Mouse (Mus musculus) neural tube, embryonic 15.5 days (tissue): Measurements from ENCODE around the gene Polh. TPM values are rescaled to one million over a fixed set of nuclear protein-coding genes. Genes with fewer than 3 reads are reported as not detected.

Source experiments
- ATAC-seq: fragments of 200-750 bp; cut with Nextera tagmentation; 2 replicates; pipeline ENCODE4 v1.8.0; 2017; ENCODE audit warnings: mild to moderate bottlenecking, moderate TSS enrichment, moderate library complexity; ENCODE audit not compliant: low FRiP score
- H3K27ac ChIP-seq: fragments of 300-500 bp; sonication (generic); replicated peaks from 2 replicates; pipeline ENCODE4 v1.5.1; 2015; ENCODE audit warnings: mild to moderate bottlenecking, inconsistent platforms
- H3K27me3 ChIP-seq: fragments of 300-500 bp; sonication (generic); replicated peaks from 2 replicates; pipeline ENCODE4 v1.6.1; 2015; ENCODE audit warnings: inconsistent platforms
- H3K36me3 ChIP-seq: fragments of 300-500 bp; sonication (generic); 2 replicates; pipeline ENCODE4 v1.6.1; 2015; ENCODE audit warnings: inconsistent platforms
- H3K4me1 ChIP-seq: fragments of 300-500 bp; sonication (generic); 2 replicates; pipeline ENCODE4 v1.6.1; 2015; ENCODE audit warnings: inconsistent platforms
- H3K4me2 ChIP-seq: fragments of 300-500 bp; sonication (generic); 2 replicates; pipeline ENCODE4 v1.6.1; 2015; ENCODE audit warnings: inconsistent platforms, mild to moderate bottlenecking, moderate library complexity
- H3K4me3 ChIP-seq: fragments of 300-500 bp; sonication (generic); replicated peaks from 2 replicates; pipeline ENCODE4 v1.5.1; 2015; ENCODE audit warnings: mild to moderate bottlenecking, inconsistent platforms
- H3K9ac ChIP-seq: fragments of 300-500 bp; sonication (generic); replicated peaks from 2 replicates; pipeline ENCODE4 v1.6.1; 2015; ENCODE audit warnings: mild to moderate bottlenecking, inconsistent platforms
- H3K9me3 ChIP-seq: fragments of 300-500 bp; sonication (generic); replicated peaks from 2 replicates; pipeline ENCODE4 v1.6.1; 2016; ENCODE audit warnings: inconsistent platforms
- WGBS: fragments of 180-500 bp; shearing (Covaris S2); methylation state at CpG from one replicate; pipeline ENCODE4 v1.1.7; 2015; ENCODE audit warnings: mixed read lengths; 5-methylcytosine and 5-hydroxymethylcytosine counted together
- polyA plus RNA-seq: library from polyadenylated mRNA; unstranded; fragments of >200 nt; fragmentation: Nextera tagmentation; extraction: Ambion mirVana; gene quantifications from 2 replicates; pipeline ENCODE4 v1.2.1, GENCODE M21; 2015

Polh gene
- polyA plus RNA-seq: 7.9 and 8.8 TPM in 2 replicates

DNA sequence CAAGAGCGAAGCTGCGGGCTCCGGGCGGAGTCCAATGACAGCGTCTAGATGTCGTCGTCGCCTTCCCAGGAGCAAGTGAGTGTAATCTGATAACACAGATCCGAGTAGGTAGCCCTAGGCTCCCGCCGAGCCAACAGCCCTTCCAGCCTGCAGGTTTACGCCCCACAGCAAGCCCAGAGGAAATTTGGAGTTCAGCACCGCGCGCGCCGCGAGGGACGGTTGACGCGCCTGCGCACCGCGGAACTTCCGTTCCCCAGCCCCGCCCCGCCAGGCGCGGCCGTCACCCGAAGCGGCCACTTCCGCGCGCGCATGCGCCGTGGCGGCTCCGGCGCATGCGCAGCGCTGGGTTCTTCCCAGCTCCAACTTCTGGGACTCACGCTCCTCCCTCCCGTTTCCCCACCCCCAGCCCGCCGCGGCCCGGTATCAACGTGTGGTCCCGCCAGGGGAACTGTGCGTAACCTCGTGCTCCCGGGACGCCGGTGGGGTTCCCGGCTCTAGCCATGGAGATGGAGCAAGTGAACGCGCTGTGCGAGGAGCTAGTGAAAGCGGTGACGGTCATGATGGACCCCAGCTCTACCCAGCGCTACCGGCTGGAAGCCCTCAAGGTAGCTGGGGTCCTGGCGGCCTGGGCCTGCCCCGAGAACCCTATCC lies at the start of gene Polh, which contains the start of gene Xpo5:
Gene Polh, minus strand, starts transcription at position 225 of the 651 bp plus-strand sequence.
Gene Xpo5, plus strand, starts transcription at position 362 of the 651 bp plus-strand sequence.
- ATAC-seq: peak; percentile 97
- H3K36me3 ChIP-seq: peaks cover 36% of the 10 kb centered on the region
- H3K4me1 ChIP-seq: peaks cover 37% of the 10 kb centered on the region
- peak within 1 kb of the TSS; percentile 82 for H3K27ac ChIP-seq
- H3K4me2 ChIP-seq: peak within 1 kb of the TSS; percentile 88
- H3K9me3 ChIP-seq: no peaks in the 10 kb centered on the region
- peak within 1 kb of the TSS; percentile 87 for H3K4me3 ChIP-seq
- no peaks in the 10 kb centered on the region for H3K27me3 ChIP-seq
- peak within 1 kb of the TSS; percentile 90 for H3K9ac ChIP-seq
- WGBS: under 1% methylated on average over 66 of the region's 66 CpGs

DNA sequence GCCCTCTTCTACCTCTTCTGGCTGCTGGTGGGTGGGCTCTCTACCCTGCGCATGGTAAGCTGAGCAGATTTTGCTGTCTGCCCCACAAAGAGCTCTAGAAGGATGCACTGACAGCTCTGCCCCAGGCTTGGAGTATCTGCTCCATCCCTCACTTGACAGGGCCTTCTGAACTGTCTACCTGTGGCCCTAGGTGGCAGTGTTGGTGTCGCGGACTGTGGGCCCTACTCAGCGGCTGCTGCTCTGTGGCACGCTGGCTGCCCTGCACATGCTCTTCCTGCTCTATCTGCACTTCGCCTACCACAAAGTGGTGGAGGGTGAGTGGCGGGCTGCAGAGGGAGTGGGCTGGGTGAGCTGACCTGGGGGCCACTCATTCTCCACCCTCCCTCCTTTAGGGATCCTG lies 48.7 kb upstream of the Polh start:
- no peaks in the 10 kb centered on the region for H3K27me3 ChIP-seq
- 89% methylated on average over 7 of the region's 7 CpGs for WGBS
- peaks cover 40% of the 10 kb centered on the region for H3K36me3 ChIP-seq
- H3K9me3 ChIP-seq: no peaks in the 10 kb centered on the region
- no peak overlapping the region for H3K4me3 ChIP-seq
- H3K4me1 ChIP-seq: peaks cover 56% of the 10 kb centered on the region
- no peak for ATAC-seq
- H3K27ac ChIP-seq: no peak overlapping the region
- no peak overlapping the region for H3K9ac ChIP-seq
- no peak overlapping the region for H3K4me2 ChIP-seq

DNA sequence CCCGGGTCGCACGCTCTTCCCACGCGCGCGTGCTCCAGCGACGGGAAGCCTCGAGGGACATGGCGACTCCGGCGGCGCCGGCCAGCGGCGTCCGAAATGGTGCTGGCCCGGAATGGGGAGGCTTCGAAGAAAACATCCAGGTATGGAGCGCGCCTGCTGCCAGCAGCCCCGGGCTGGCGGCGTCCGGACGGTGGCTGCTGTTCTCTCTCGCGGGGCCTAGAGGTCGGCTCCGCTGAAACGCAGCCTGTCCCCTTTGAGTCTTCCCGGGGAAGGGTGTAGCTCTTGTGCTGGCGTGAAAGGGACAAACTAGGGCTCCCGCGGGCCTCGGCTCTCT lies 45.7 kb upstream of the Polh start:
- peak; percentile 43 for ATAC-seq
- H3K36me3 ChIP-seq: peaks cover 69% of the 10 kb centered on the region

DNA sequence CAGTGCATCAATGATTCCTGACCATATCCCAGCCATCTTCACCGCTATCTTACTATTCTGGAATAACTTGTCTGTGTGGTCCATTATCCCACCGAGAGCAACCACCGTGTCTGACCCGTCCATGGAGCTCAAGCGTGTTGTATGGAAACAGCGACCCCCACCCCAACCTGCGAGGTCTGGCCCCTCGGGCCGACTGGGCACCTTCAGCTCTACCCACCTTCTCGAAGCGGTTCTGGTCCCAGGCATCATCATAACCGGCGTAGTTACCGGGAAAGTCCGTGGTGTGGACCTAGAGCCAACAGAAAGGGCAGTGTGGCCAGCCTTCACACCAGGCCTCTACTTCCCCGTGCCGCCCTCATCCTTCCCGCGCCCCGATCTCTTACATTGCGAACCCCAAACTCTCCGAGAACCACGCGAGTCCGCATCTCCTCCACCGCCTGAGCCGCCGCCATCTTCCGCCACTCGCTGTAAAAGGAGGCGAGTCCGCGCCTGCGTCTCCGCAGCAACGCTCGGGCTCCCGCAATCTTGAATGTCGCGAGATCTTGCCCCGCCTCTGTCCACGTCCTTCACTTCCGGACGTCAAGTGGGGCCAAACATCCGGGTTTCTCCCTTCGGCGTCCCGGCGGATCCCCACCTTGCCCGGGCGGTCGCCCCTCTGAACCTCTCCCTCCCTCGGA lies 45.2 kb upstream of the Polh start, which contains the start of the genes Polr1c and Yipf3:
Gene Polr1c, minus strand, starts transcription at position 543 of the 677 bp plus-strand sequence.
Gene Yipf3, plus strand, starts transcription at position 569 of the 677 bp plus-strand sequence.
- H3K4me3 ChIP-seq: peak within 1 kb of the TSS; percentile 81
- H3K9ac ChIP-seq: peak within 1 kb of the TSS; percentile 93
- peaks cover 74% of the 10 kb centered on the region for H3K36me3 ChIP-seq
- no peaks in the 10 kb centered on the region for H3K27me3 ChIP-seq
- no peaks in the 10 kb centered on the region for H3K9me3 ChIP-seq
- WGBS: under 1% methylated on average over 53 of the region's 53 CpGs
- H3K27ac ChIP-seq: peak within 1 kb of the TSS; percentile 89
- H3K4me2 ChIP-seq: peak within 1 kb of the TSS; percentile 89
- peaks cover 37% of the 10 kb centered on the region for H3K4me1 ChIP-seq
- ATAC-seq: peak; percentile 93

More for the DNA sequence above, 45.7 kb upstream of the Polh start:
- Histone ChIP-seq H3K9ac (peak overlapping the region; percentile 93), H3K27me3 (no peaks in the 10 kb centered on the region), H3K4me1 (peaks cover 40% of the 10 kb centered on the region), H3K27ac (peak overlapping the region; percentile 89), H3K4me2 (peak overlapping the region; percentile 89), H3K4me3 (peak overlapping the region; percentile 81), H3K9me3 (no peaks in the 10 kb centered on the region)
- 1% methylated on average over 37 of the region's 37 CpGs for WGBS

DNA sequence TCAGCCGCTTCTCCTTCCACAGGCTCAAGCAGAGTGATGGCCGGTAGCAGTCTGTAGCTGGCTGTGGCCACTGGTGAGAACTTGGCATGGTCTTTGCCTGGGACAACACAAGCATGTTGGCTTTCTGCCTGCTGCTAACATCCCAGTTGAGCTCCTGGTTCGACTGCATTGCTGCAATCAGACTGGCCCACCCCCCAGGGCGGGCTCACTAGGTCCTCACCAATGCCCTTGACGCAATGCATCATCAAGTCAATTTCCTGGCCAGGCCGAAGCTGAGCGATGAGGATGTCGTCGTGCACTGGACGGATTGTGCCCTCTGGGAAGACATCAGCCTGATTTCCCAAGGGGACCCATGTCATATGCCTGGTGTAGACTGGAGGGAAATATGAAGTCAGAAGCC lies 42.1 kb upstream of the Polh start:
- WGBS: 67% methylated on average over 10 of the region's 10 CpGs
- H3K36me3 ChIP-seq: peaks cover 76% of the 10 kb centered on the region
- no peak overlapping the region for H3K9ac ChIP-seq

DNA sequence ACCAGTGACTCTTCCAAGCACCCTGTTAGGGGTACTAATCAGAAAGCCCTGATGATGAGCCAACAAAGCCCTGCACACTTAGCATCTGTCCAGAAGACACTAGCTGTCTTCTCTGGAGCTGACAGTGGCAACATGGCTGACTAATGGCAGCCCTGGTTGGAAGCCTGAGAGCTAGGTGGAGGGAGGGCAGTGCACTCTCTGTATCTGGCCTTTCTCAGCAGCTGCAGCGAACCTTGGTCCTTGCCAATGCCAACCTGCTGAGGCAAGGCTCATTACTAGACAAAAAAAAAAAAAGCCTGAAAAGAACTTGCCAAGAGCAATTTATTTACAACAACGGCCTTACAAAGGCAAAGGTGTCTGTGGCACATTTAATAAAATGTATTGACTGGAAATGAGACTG lies 41.2 kb upstream of the Polh start:
- H3K27ac ChIP-seq: no peak overlapping the region
- H3K4me1 ChIP-seq: peaks cover 19% of the 10 kb centered on the region
- 35% methylated on average over 2 of the region's 2 CpGs for WGBS
- H3K27me3 ChIP-seq: no peaks in the 10 kb centered on the region
- peaks cover 79% of the 10 kb centered on the region for H3K36me3 ChIP-seq
- no peak overlapping the region for H3K4me2 ChIP-seq
- no peaks in the 10 kb centered on the region for H3K9me3 ChIP-seq
- H3K4me3 ChIP-seq: no peak overlapping the region
- H3K9ac ChIP-seq: no peak overlapping the region
- ATAC-seq: no peak

More for the DNA sequence above, 42.1 kb upstream of the Polh start:
- H3K9me3 ChIP-seq: no peaks in the 10 kb centered on the region
- H3K27ac ChIP-seq: no peak overlapping the region
- H3K4me3 ChIP-seq: no peak overlapping the region
- H3K4me1 ChIP-seq: peaks cover 29% of the 10 kb centered on the region
- no peaks in the 10 kb centered on the region for H3K27me3 ChIP-seq
- ATAC-seq: no peak
- H3K4me2 ChIP-seq: no peak overlapping the region

DNA sequence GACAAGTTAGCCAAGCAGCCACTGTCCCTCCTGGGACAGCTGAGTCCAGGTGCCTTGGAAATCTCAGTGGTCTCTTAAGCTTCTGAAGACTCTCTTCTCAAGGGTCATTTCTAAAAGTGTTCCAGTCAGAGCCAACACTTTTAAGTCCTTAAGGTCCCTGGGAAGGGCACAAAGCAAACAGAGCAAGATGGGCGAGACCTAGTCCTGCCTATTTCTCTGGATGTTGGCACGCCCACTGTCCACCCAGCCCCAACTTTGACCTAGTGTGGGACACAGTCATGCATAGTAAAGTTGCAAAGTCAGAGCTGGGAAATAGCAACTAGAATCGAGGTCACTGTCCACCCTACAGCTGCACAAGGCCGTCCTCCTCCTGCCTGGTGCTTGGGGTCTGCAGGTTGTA lies 40.5 kb upstream of the Polh start:
- Histone ChIP-seq H3K4me2 (no peak overlapping the region), H3K36me3 (peaks cover 83% of the 10 kb centered on the region), H3K9ac (no peak overlapping the region), H3K27ac (no peak overlapping the region), H3K27me3 (no peaks in the 10 kb centered on the region), H3K9me3 (no peaks in the 10 kb centered on the region), H3K4me3 (no peak overlapping the region), H3K4me1 (peaks cover 17% of the 10 kb centered on the region)
- ATAC-seq: no peak
- 87% methylated on average over 4 of the region's 4 CpGs for WGBS

DNA sequence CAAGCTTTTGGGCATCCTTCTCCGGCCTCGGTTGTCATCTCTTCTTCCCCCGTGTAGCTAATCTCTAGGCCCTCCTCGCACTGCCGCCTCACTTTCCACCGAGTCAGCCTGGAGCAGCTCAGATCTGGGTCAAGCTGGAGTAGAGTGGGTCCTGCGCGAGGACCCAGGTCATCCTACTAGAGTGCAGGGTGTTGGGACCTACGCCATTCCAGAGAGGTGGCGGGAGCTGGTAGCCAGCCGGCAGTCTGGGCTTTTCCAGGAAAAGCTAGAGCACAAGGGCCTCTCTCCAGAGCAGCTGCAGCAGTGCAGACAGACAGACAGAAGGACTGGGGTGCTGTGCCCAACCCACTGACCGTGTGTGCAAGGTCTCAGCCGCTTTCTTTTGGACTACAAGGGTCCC lies 39.8 kb upstream of the Polh start:
- Histone ChIP-seq H3K4me3 (no peak overlapping the region), H3K4me2 (no peak overlapping the region), H3K27me3 (no peaks in the 10 kb centered on the region), H3K9ac (no peak overlapping the region), H3K27ac (no peak overlapping the region), H3K36me3 (peaks cover 89% of the 10 kb centered on the region), H3K9me3 (no peaks in the 10 kb centered on the region), H3K4me1 (peaks cover 17% of the 10 kb centered on the region)
- WGBS: 92% methylated on average over 13 of the region's 13 CpGs
- ATAC-seq: no peak

DNA sequence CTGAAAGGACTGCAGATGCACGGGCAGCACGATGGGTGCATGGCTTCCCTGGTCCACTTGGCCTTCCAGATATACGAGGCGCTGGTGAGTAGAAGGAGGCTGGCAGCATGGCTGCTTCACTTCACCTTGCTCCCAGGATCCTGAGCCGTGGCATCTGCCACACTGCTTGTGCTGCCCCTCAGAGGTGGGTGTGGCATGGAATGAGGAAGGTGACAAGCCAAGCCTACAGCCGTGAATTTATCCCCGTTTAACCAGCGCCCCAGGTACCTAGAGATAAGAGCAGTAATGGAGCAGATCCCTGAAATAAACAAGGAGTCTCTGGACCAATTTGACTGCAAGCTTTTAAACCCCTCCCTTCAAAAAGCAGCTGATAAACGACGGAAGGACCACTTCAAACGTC lies 39.0 kb upstream of the Polh start:
- WGBS: 82% methylated on average over 11 of the region's 11 CpGs
- H3K36me3 ChIP-seq: peaks cover 94% of the 10 kb centered on the region
- no peaks in the 10 kb centered on the region for H3K9me3 ChIP-seq
- no peaks in the 10 kb centered on the region for H3K27me3 ChIP-seq
- peaks cover 10% of the 10 kb centered on the region for H3K4me1 ChIP-seq
- H3K27ac ChIP-seq: no peak overlapping the region
- ATAC-seq: no peak
- H3K4me3 ChIP-seq: no peak overlapping the region
- no peak overlapping the region for H3K9ac ChIP-seq
- no peak overlapping the region for H3K4me2 ChIP-seq

DNA sequence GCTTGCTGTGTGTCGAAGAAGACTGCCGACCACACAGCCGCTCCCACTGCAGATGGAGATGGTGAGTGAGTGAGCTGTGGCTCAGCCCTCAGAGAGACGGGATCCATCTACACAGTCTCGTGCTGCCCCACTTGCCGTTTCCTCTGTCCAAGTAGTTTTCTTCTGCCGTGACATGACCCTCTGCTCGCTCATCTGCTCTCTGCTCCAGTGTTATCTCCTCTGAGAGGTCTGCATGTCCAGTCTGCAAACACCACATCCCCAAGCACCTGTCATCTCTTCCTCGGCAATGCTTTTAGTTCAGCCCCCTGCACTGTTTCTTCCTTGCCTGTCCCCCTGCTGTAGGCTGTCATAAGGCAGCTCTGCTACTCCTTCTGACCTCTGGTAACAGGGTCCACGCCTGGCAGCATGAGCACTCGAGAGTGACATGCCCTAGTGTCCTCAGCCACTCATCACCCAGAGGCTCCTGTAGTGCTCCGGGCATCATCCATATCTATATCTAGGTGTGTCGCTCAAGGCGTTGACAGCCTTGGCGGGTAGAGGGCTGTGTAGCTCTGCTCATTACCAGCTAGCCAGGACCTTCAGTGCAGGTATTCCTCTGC lies 37.2 kb upstream of the Polh start:
- H3K27me3 ChIP-seq: no peaks in the 10 kb centered on the region
- H3K36me3 ChIP-seq: peaks cover 85% of the 10 kb centered on the region
- no peak for ATAC-seq
- no peaks in the 10 kb centered on the region for H3K9me3 ChIP-seq
- 0 out of 2 replicates have a peak, but pooled peaks cover 4% of the 10 kb centered on the region for H3K4me1 ChIP-seq
- H3K4me3 ChIP-seq: no peak overlapping the region
- H3K9ac ChIP-seq: no peak overlapping the region
- 94% methylated on average over 15 of the region's 15 CpGs for WGBS
- H3K4me2 ChIP-seq: no peak overlapping the region
- H3K27ac ChIP-seq: no peak overlapping the region

DNA sequence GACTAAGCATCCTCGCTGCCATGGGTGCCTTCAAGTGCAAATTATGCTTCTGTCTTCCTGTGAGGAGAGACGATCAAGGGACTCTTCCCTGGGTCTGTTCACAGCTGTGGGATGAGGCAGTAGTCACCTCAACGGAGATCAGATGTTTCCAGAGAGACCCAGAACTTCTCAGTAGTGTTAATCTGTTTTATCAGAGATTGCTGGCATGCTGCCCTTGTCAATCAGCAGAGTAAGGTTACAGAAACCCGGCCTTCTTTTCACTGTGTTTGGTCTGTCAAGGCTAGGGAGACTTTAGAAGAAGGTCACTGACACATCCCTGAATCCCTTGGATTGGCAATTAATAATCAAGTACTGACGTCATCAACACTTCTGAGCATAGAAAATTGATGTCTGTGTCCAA lies 35.0 kb upstream of the Polh start:
- H3K9me3 ChIP-seq: no peaks in the 10 kb centered on the region
- H3K27me3 ChIP-seq: no peaks in the 10 kb centered on the region
- H3K9ac ChIP-seq: no peak overlapping the region
- ATAC-seq: no peak
- H3K27ac ChIP-seq: no peak overlapping the region
- 82% methylated on average over 5 of the region's 5 CpGs for WGBS
- H3K4me2 ChIP-seq: no peak overlapping the region
- peaks cover 81% of the 10 kb centered on the region for H3K36me3 ChIP-seq
- H3K4me3 ChIP-seq: no peak overlapping the region
- no peaks in the 10 kb centered on the region for H3K4me1 ChIP-seq

DNA sequence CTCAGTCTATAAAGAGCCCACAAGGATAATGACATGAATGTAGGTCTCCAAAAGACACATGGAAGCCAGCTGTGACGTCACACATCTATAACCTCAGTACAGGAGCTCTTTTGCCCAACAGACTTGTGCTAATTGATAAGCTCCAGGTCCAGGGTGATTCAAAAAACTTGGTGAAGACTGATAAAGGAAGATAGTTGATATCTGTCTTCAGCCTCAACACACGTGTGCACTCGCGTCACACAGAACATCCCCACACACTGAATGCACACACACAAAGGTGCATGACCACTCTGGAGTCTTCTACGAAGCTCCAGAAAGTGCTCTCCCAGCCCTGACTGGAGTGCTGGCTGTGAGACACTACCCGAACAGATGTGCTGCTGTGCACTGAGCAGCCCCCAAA lies 34.6 kb upstream of the Polh start:
- Histone ChIP-seq H3K27ac (no peak overlapping the region), H3K4me1 (no peaks in the 10 kb centered on the region), H3K9ac (no peak overlapping the region), H3K27me3 (no peaks in the 10 kb centered on the region), H3K4me3 (no peak overlapping the region), H3K4me2 (no peak overlapping the region), H3K36me3 (peaks cover 77% of the 10 kb centered on the region), H3K9me3 (no peaks in the 10 kb centered on the region)
- no peak for ATAC-seq
- 91% methylated on average over 6 of the region's 6 CpGs for WGBS
